Mouse (Mus musculus): ENCODE measurements around the gene Stip1.

DNA sequence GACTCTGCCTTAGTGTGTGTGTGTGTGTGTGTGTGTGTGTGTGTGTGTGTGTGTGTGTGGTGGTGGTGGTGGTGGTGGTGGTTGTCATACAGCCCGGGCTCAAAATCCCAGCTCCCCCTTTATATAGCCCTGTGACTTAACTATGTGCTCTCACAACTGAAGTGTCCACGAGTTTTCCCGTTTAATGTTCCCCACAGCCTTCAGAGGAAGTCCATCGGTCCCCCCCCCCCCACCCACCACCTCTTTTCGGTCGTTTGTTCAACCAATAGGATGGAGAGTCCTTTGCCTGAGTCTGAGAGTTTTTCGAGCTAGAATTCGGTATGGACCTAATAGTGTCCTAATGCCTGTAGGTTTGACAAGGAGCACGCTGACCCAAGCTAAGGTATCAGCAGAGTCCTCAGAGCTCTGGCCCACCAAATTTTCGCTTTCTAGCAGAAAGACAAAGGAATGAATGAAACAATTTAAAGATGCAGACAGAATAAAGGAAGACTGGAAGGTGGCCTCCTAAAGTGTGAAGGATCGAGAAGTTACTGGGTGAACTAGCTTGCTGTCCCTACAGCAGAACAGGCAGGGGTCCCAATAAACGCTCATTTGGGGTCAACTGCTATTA is 66.1 kb downstream of the Stip1 start:
- TF ChIP-seq POLR2A (IDR thresholded peaks at IDR 0.05; ENCODE audit: borderline replicate concordance, extremely low read depth, insufficient read depth, insufficient read length, poor library complexity, severe bottlenecking) (no peak), CTCF (IDR thresholded peaks at IDR 0.05; ENCODE audit: borderline replicate concordance, extremely low read depth, insufficient read depth, insufficient read length) (no peak)
